Mouse (Mus musculus) midbrain, embryonic 11.5 days (tissue): ENCODE measurements around the gene Gtpbp1. TPM values are rescaled to one million over a fixed set of nuclear protein-coding genes. Genes with fewer than 3 reads are reported as not detected.

Experiments used
- ATAC-seq: fragments of 200-750 bp; cut with Nextera tagmentation; 2 replicates; pipeline ENCODE4 v1.8.0; 2017; ENCODE audit warnings: moderate TSS enrichment, moderate library complexity; ENCODE audit not compliant: low FRiP score
- DNase-seq: peaks from one replicate; pipeline ENCODE4 v3.0.0; 2015; ENCODE audit warnings: low spot score; ENCODE audit errors: missing footprints
- H3K27ac ChIP-seq: fragments of 300-500 bp; sonication (generic); 2 replicates; pipeline ENCODE4 v1.5.1; 2014; ENCODE audit warnings: low read depth, low read length
- H3K27me3 ChIP-seq: fragments of 300-500 bp; sonication (generic); 2 replicates; pipeline ENCODE4 v1.6.1; 2014; ENCODE audit warnings: mild to moderate bottlenecking, low read length, moderate library complexity, mixed read lengths; ENCODE audit not compliant: control insufficient read depth, insufficient read depth
- H3K36me3 ChIP-seq: fragments of 300-500 bp; sonication (generic); 2 replicates; pipeline ENCODE4 v1.6.1; 2014; ENCODE audit warnings: mild to moderate bottlenecking, low read length, moderate library complexity, mixed read lengths; ENCODE audit not compliant: control insufficient read depth, insufficient read depth
- H3K4me1 ChIP-seq: fragments of 300-500 bp; sonication (generic); 2 replicates; pipeline ENCODE4 v1.6.1; 2014; ENCODE audit warnings: low read length; ENCODE audit not compliant: control insufficient read depth, insufficient read depth
- H3K4me2 ChIP-seq: fragments of 300-500 bp; sonication (generic); 2 replicates; pipeline ENCODE4 v1.6.1; 2014; ENCODE audit warnings: mild to moderate bottlenecking, moderate library complexity
- H3K4me3 ChIP-seq: fragments of 300-500 bp; sonication (generic); 2 replicates; pipeline ENCODE4 v1.5.1; 2014; ENCODE audit warnings: low read depth, low read length
- H3K9ac ChIP-seq: fragments of 300-500 bp; sonication (generic); 2 replicates; pipeline ENCODE4 v1.6.1; 2014; ENCODE audit warnings: low read length
- H3K9me3 ChIP-seq: fragments of 300-500 bp; sonication (generic); 2 replicates; pipeline ENCODE4 v1.6.1; 2016; ENCODE audit warnings: low read length; ENCODE audit not compliant: control insufficient read depth
- WGBS: fragments of 180-500 bp; shearing (Covaris S2); extraction: QIAGEN DNeasy Blood & Tissue Kit; methylation state at CpG from one replicate; pipeline ENCODE4 v1.1.7; 2014; 5-methylcytosine and 5-hydroxymethylcytosine counted together
- polyA plus RNA-seq: library from polyadenylated mRNA; unstranded; fragments of >200 nt; fragmentation: Nextera tagmentation; extraction: Ambion mirVana; gene quantifications from 2 replicates; pipeline ENCODE4 v1.2.1, GENCODE M21; 2014

Gene Gtpbp1
- polyA plus RNA-seq, 1 experiment from 2014 or later, result 37.5 TPM

DNA sequence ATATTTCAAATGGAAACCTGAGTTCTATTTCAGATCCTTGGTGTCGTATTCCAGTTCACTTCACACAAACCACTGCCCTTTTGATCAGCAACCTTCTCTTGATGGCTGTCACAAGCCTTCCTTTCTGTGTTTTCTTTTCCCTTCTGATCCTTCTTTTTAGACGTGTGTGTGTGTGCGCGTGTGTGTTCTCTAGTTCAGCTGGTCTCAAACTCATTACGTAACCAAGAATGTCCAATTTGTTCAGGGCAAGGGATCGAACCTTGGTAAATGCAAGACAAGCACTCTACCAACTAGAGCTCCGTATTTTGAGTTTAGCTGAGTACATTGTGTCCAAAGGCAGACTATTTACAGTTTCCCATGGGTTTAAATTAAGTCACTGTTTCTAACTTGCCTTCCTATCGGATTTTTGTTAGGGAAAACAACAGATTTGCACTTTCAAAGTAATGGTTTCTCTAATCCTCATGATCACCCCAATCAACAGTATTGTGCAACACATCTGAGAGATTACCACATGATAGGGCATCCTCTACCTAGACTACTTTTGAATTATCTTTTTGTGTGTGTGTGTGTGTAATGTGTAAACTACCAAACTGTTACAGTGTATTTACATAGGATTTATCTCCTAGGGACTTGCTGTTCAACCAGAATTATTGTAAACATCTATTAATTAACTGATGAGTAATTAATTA is 2.2 kb upstream of the Gtpbp1 start:
- Histone ChIP-seq H3K4me3 (peak overlapping the region; percentile 79), H3K27ac (peak overlapping the region; percentile 85), H3K9ac (peak overlapping the region; percentile 84), H3K4me1 (peaks cover 41% of the 10 kb centered on the region), H3K4me2 (peak overlapping the region; percentile 66), H3K27me3 (no peaks in the 10 kb centered on the region), H3K36me3 (no peaks in the 10 kb centered on the region), H3K9me3 (no peaks in the 10 kb centered on the region)
- no peak for DNase-seq
- no peak for ATAC-seq
- 5% methylated on average over 8 of the region's 8 CpGs for WGBS

GRCm38 (mm10) chr15:79689662-79690425 is 801 bp upstream of the Gtpbp1 start:
- Histone ChIP-seq H3K27me3 (no peaks in the 10 kb centered on the region), H3K4me2 (peak overlapping the region; percentile 51), H3K9me3 (no peaks in the 10 kb centered on the region), H3K4me3 (peak overlapping the region; percentile 95), H3K27ac (no peak overlapping the region), H3K4me1 (peaks cover 41% of the 10 kb centered on the region), H3K9ac (peak overlapping the region; percentile 30; the same call in 1 of the 2 replicates), H3K36me3 (no peaks in the 10 kb centered on the region)
- DNase-seq, result no peak
- WGBS, result 18% methylated on average over 24 of the region's 24 CpGs
- ATAC-seq, result no peak

DNA sequence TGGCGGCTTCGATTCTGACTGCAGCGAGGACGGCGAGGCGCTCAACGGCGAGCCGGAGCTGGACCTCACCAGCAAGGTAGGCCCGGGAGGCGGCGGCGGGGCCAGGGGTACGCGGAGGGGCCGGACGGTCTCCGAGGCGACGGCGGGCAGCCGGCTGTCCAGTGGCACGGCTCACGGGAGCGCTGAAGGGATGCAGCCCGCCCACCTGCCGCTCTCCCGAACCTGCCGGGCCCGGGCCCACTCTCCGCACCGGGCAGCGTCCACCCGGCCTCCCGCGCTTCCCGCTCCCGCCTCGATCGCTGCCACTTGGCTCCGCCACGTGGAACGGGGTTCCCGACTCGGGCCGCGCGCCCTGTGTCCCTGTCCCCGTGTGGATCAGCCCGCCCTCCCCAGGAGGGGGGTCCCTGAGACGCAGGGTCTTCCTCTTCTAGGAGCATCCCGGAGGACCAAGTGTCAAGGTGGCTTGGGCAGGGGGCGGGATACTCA is 421 bp downstream of the Gtpbp1 start:
- H3K4me2 ChIP-seq, result peak overlapping the region; percentile 99
- no peaks in the 10 kb centered on the region for H3K27me3 ChIP-seq
- ATAC-seq (peak; percentile 54), DNase-seq (no peak)
- peaks cover under 1% of the 10 kb centered on the region; the same call in 1 of the 2 replicates for H3K36me3 ChIP-seq
- peaks cover 29% of the 10 kb centered on the region for H3K4me1 ChIP-seq
- peak overlapping the region; percentile 91 for H3K9ac ChIP-seq
- peak overlapping the region; percentile 95 for H3K4me3 ChIP-seq
- WGBS, result under 1% methylated on average over 50 of the region's 53 CpGs
- no peaks in the 10 kb centered on the region for H3K9me3 ChIP-seq
- H3K27ac ChIP-seq, result peak overlapping the region; percentile 82

- ATAC-seq, result no peak
- no peak overlapping the region for H3K4me3 ChIP-seq
- no peaks in the 10 kb centered on the region for H3K9me3 ChIP-seq
- no peak for DNase-seq
- WGBS, result 83% methylated on average over 5 of the region's 5 CpGs
- H3K27me3 ChIP-seq, result no peaks in the 10 kb centered on the region
- no peak overlapping the region for H3K27ac ChIP-seq
- H3K36me3 ChIP-seq, result peaks cover 3% of the 10 kb centered on the region; the same call in 1 of the 2 replicates
- H3K4me1 ChIP-seq, result peaks cover 24% of the 10 kb centered on the region
- H3K4me2 ChIP-seq, result 0 out of 2 replicates have a peak overlapping the region, but pooled peaks have one; percentile 2
- H3K9ac ChIP-seq, result no peak overlapping the region
Observed at GRCm38 (mm10) chr15:79692334-79692733, 1.7 kb downstream of the Gtpbp1 start.

- H3K27ac ChIP-seq, result no peak overlapping the region
- H3K27me3 ChIP-seq, result no peaks in the 10 kb centered on the region
- ATAC-seq, result no peak
- peaks cover 20% of the 10 kb centered on the region for H3K4me1 ChIP-seq
- H3K36me3 ChIP-seq, result peaks cover 3% of the 10 kb centered on the region; the same call in 1 of the 2 replicates
- H3K9ac ChIP-seq, result no peak overlapping the region
- H3K9me3 ChIP-seq, result no peaks in the 10 kb centered on the region
- 87% methylated on average over 11 of the region's 11 CpGs for WGBS
- no peak overlapping the region for H3K4me2 ChIP-seq
- no peak overlapping the region for H3K4me3 ChIP-seq
- no peak for DNase-seq
Observed at GRCm38 (mm10) chr15:79693740-79694139, 3.1 kb downstream of the Gtpbp1 start.

GRCm38 (mm10) chr15:79694512-79694911 is 3.9 kb downstream of the Gtpbp1 start:
- Histone ChIP-seq H3K4me1 (peaks cover 20% of the 10 kb centered on the region), H3K27ac (no peak overlapping the region), H3K36me3 (peaks cover 3% of the 10 kb centered on the region; the same call in 1 of the 2 replicates), H3K9ac (no peak overlapping the region), H3K4me2 (no peak overlapping the region), H3K27me3 (no peaks in the 10 kb centered on the region), H3K4me3 (no peak overlapping the region), H3K9me3 (no peaks in the 10 kb centered on the region)
- 87% methylated on average over 4 of the region's 4 CpGs for WGBS
- ATAC-seq (no peak), DNase-seq (no peak)

- Histone ChIP-seq H3K9ac (no peak overlapping the region), H3K4me2 (no peak overlapping the region), H3K4me1 (peaks cover 14% of the 10 kb centered on the region), H3K36me3 (peaks cover 3% of the 10 kb centered on the region; the same call in 1 of the 2 replicates), H3K27ac (no peak overlapping the region), H3K4me3 (no peak overlapping the region), H3K27me3 (no peaks in the 10 kb centered on the region), H3K9me3 (no peaks in the 10 kb centered on the region)
- no peak for ATAC-seq
- WGBS, result 73% methylated on average over 3 of the region's 3 CpGs
- DNase-seq, result no peak
Observed at GRCm38 (mm10) chr15:79695516-79695915, 4.9 kb downstream of the Gtpbp1 start.

DNA sequence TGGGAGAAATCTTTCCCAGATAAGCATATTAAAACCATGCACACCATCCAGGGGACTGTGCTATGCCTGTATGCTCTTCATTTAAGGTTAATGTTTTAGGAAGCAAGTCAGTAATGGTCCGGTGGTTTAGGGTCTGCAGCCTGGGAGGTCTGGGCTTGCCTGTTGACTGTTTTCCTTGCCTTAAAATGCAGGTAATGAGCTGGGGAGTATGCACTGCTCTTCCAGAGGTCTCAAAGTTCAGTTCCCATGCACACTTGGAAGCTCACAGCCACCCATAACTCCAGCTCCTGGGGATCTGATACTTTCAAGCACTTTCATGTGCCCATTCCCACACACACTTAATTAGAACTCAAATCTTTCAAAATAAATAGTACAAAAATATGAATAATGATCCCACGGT is 5.9 kb downstream of the Gtpbp1 start:
- no peak overlapping the region for H3K4me3 ChIP-seq
- no peaks in the 10 kb centered on the region for H3K27me3 ChIP-seq
- no peak for DNase-seq
- no peak overlapping the region for H3K27ac ChIP-seq
- ATAC-seq, result no peak
- no peak overlapping the region for H3K9ac ChIP-seq
- WGBS, result 98% methylated on average over 2 of the region's 2 CpGs
- peaks cover 12% of the 10 kb centered on the region for H3K4me1 ChIP-seq
- H3K4me2 ChIP-seq, result no peak overlapping the region
- H3K36me3 ChIP-seq, result peaks cover 3% of the 10 kb centered on the region; the same call in 1 of the 2 replicates
- no peaks in the 10 kb centered on the region for H3K9me3 ChIP-seq

DNA sequence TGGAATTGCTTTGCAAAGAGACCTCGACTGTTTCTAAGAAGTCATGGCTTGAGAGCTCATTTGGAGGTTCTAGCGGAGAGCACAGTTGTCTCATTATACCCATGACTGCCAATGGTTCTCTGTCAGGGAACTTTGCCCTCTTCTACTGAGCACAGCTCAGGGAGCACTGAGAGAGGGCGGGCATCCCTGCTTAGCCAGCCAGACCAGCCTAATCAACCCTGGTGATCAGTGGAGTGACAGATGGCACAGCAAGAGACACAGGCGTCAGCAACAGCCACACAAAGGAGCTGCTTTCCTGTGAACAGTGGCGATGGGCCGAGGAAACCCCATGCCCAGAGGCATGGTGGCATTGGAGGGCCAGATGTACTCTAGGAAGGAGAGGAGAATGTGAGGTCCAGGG is 6.4 kb downstream of the Gtpbp1 start:
- H3K4me2 ChIP-seq, result no peak overlapping the region
- WGBS, result 87% methylated on average over 6 of the region's 6 CpGs
- no peaks in the 10 kb centered on the region for H3K9me3 ChIP-seq
- ATAC-seq (no peak), DNase-seq (no peak)
- H3K4me3 ChIP-seq, result no peak overlapping the region
- no peak overlapping the region for H3K27ac ChIP-seq
- H3K36me3 ChIP-seq, result peaks cover 3% of the 10 kb centered on the region; the same call in 1 of the 2 replicates
- H3K9ac ChIP-seq, result no peak overlapping the region
- peaks cover 7% of the 10 kb centered on the region; the same call in 1 of the 2 replicates for H3K4me1 ChIP-seq
- H3K27me3 ChIP-seq, result no peaks in the 10 kb centered on the region
